In the genomic region with DNA sequence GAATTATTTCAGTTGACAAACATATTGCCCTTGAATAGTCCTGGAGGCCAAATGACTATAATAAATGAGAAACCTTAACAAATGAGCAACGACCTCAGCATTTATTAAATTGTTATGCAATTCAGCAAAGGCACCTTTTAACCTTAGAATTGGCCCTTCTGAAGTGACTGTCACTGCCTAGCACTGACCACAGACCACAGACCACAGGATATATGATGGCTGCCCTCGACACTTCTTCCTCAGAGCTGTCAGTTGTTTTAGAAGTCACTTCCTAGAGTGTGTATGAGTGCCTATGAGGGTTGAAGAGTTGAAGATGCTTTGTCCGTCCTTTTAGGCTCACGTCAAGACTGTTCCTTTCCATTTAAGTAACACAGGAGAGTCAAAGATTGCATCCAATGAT, we compare ENCODE assay signal across 18 mouse cellular contexts.
"Had no signal": no experiment of that assay in that cellular context is flagged by ENCODE, and none has a peak within 500 bp of the region (broad histone marks: within the 10 kb centered on the region; RNA-seq: fewer than 3 reads in every experiment).

No protein-coding gene starts in this region.

- H3K27ac ChIP-seq: limb, embryonic 13.5 days; liver, embryonic 13.5 days; macrophage; stomach, postnatal 0 days had no signal

- H3K4me1 ChIP-seq: liver, embryonic 13.5 days had no signal

- DNase-seq: kidney, adult 8-10 months; kidney, postnatal 14 days; kidney, postnatal 4 days; liver; liver, embryonic 13.5 days; lung, adult 2 months; midbrain, embryonic 14.5 days; right cerebral cortex, adult 18-20 months; right cerebral cortex, postnatal 14 days; right cerebral cortex, postnatal 4 days; thymus, adult 2 months; thymus, postnatal 14 days; thymus, postnatal 4 days had no signal

- H3K36me3 ChIP-seq: limb, embryonic 10.5 days; limb, embryonic 13.5 days; liver, embryonic 13.5 days had no signal

- H3K4me2 ChIP-seq: limb, embryonic 13.5 days; liver, embryonic 13.5 days; midbrain, embryonic 11.5 days had no signal

- H3K27me3 ChIP-seq: liver, embryonic 13.5 days had no signal

- H3K9me3 ChIP-seq: limb, embryonic 10.5 days; limb, embryonic 13.5 days; liver, embryonic 13.5 days had no signal

- H3K4me3 ChIP-seq: limb, embryonic 10.5 days; limb, embryonic 13.5 days; liver, embryonic 13.5 days had no signal

- H3K9ac ChIP-seq: limb, embryonic 13.5 days; liver, embryonic 13.5 days had no signal
